Mouse (Mus musculus) limb, embryonic 12.5 days (tissue): ENCODE data around the gene 4930556J24Rik. TPM values are rescaled to one million over a fixed set of nuclear protein-coding genes. Genes with fewer than 3 reads are reported as not detected.
A peak's percentile ranks its signal among the peaks of the same experiment; 100 is the strongest.
"Not testable (repeated sequence)": the region's sequence is repeated elsewhere in the genome, so short reads cannot be mapped to it uniquely, and the experiment has no call there.

ENCODE experiments used
- ATAC-seq: fragments of 200-750 bp; cut with Nextera tagmentation; 2 replicates; pipeline ENCODE4 v1.8.0; 2017; ENCODE audit warnings: low read depth, moderate TSS enrichment; ENCODE audit not compliant: insufficient number of reproducible peaks, insufficient read depth, low FRiP score, low TSS enrichment
- H3K27ac ChIP-seq: fragments of 300-500 bp; sonication (generic); 2 replicates; pipeline ENCODE4 v1.5.1; 2016; ENCODE audit warnings: mild to moderate bottlenecking, moderate library complexity
- H3K27me3 ChIP-seq: fragments of 300-500 bp; sonication (generic); 2 replicates; pipeline ENCODE4 v1.6.1; 2016; ENCODE audit warnings: mild to moderate bottlenecking, moderate library complexity
- H3K36me3 ChIP-seq: fragments of 300-500 bp; sonication (generic); 2 replicates; pipeline ENCODE4 v1.6.1; 2016; ENCODE audit warnings: mild to moderate bottlenecking, moderate library complexity
- H3K4me1 ChIP-seq: fragments of 300-500 bp; sonication (generic); replicated peaks from 2 replicates; pipeline ENCODE4 v1.6.1; 2016
- H3K4me2 ChIP-seq: fragments of 300-500 bp; sonication (generic); 2 replicates; pipeline ENCODE4 v1.6.1; 2016; ENCODE audit warnings: mild to moderate bottlenecking, moderate library complexity
- H3K4me3 ChIP-seq: fragments of 300-500 bp; sonication (generic); replicated peaks from 2 replicates; pipeline ENCODE4 v1.5.1; 2016; ENCODE audit warnings: mild to moderate bottlenecking
- H3K9ac ChIP-seq: fragments of 300-500 bp; sonication (generic); replicated peaks from 2 replicates; pipeline ENCODE4 v1.6.1; 2016; ENCODE audit warnings: mild to moderate bottlenecking, moderate library complexity
- H3K9me3 ChIP-seq: fragments of 300-500 bp; sonication (generic); 2 replicates; pipeline ENCODE4 v1.6.1; 2016; ENCODE audit warnings: mild to moderate bottlenecking, moderate library complexity
- WGBS: fragments of 180-500 bp; shearing (Covaris S2); methylation state at CpG from one replicate; pipeline ENCODE4 v1.1.7; 2016; 5-methylcytosine and 5-hydroxymethylcytosine counted together
- polyA plus RNA-seq: library from polyadenylated mRNA; unstranded; fragments of >200 nt; fragmentation: Nextera tagmentation; extraction: Ambion mirVana; gene quantifications from 2 replicates; pipeline ENCODE4 v1.2.1, GENCODE M21; 2016

4930556J24Rik gene
- polyA plus RNA-seq: not detected in 2 replicates

- no peak for ATAC-seq
- 86% methylated on average over 6 of the region's 6 CpGs for WGBS
Observed at GRCm38 (mm10) chr11:3976678-3977077, at the start of gene 4930556J24Rik. 4930556J24Rik (minus strand) TSS chr11:3976778.

GRCm38 (mm10) chr11:4023321-4023720, 46.7 kb upstream of the 4930556J24Rik start:
- H3K4me1 ChIP-seq: no peaks in the 10 kb centered on the region
- H3K4me3 ChIP-seq: no peak overlapping the region
- no peak overlapping the region for H3K4me2 ChIP-seq
- 67% methylated on average over 2 of the region's 2 CpGs for WGBS
- no peak overlapping the region for H3K27ac ChIP-seq
- ATAC-seq: no peak
- no peaks in the 10 kb centered on the region for H3K27me3 ChIP-seq
- no peak overlapping the region for H3K9ac ChIP-seq
- no peaks in the 10 kb centered on the region for H3K36me3 ChIP-seq
- no peaks in the 10 kb centered on the region for H3K9me3 ChIP-seq

More at GRCm38 (mm10) chr11:3976678-3977077, at the start of gene 4930556J24Rik:
- no peak within 1 kb of the TSS for H3K9ac ChIP-seq
- no peak within 1 kb of the TSS for H3K4me2 ChIP-seq
- H3K4me1 ChIP-seq: no peaks in the 10 kb centered on the region
- no peaks in the 10 kb centered on the region for H3K9me3 ChIP-seq
- no peak within 1 kb of the TSS for H3K4me3 ChIP-seq
- H3K27ac ChIP-seq: no peak within 1 kb of the TSS
- H3K36me3 ChIP-seq: peaks cover 97% of the 10 kb centered on the region
- no peaks in the 10 kb centered on the region for H3K27me3 ChIP-seq

GRCm38 (mm10) chr11:4022111-4022510, 45.5 kb upstream of the 4930556J24Rik start:
- not testable (repeated sequence) for H3K9me3 ChIP-seq, H3K4me2 ChIP-seq, ATAC-seq, H3K27me3 ChIP-seq, H3K4me1 ChIP-seq, H3K4me3 ChIP-seq, H3K9ac ChIP-seq, H3K27ac ChIP-seq, H3K36me3 ChIP-seq
- 89% methylated on average over 13 of the region's 13 CpGs for WGBS

GRCm38 (mm10) chr11:4015796-4016195, 39.2 kb upstream of the 4930556J24Rik start:
- not testable (repeated sequence) for ATAC-seq, H3K4me3 ChIP-seq, H3K9ac ChIP-seq, H3K4me2 ChIP-seq, H3K4me1 ChIP-seq, H3K27me3 ChIP-seq, H3K27ac ChIP-seq, H3K36me3 ChIP-seq, H3K9me3 ChIP-seq
- 91% methylated on average over 14 of the region's 14 CpGs for WGBS

- Histone ChIP-seq H3K27me3 (no peaks in the 10 kb centered on the region), H3K27ac (no peak overlapping the region), H3K4me3 (no peak overlapping the region), H3K9me3 (peaks cover 5% of the 10 kb centered on the region; the same call in 1 of the 2 replicates), H3K9ac (no peak overlapping the region), H3K36me3 (no peaks in the 10 kb centered on the region), H3K4me1 (no peaks in the 10 kb centered on the region), H3K4me2 (no peak overlapping the region)
- ATAC-seq: no peak
- 81% methylated on average over 1 of the region's 1 CpGs for WGBS
Observed at GRCm38 (mm10) chr11:4012616-4013015, 36.0 kb upstream of the 4930556J24Rik start.

GRCm38 (mm10) chr11:4006462-4006861, 29.9 kb upstream of the 4930556J24Rik start:
- no peak overlapping the region for H3K27ac ChIP-seq
- H3K4me1 ChIP-seq: no peaks in the 10 kb centered on the region
- H3K36me3 ChIP-seq: no peaks in the 10 kb centered on the region
- H3K9ac ChIP-seq: no peak overlapping the region
- no peak overlapping the region for H3K4me3 ChIP-seq
- H3K27me3 ChIP-seq: 0 out of 2 replicates have a peak, but pooled peaks cover 2% of the 10 kb centered on the region
- ATAC-seq: no peak
- H3K9me3 ChIP-seq: no peaks in the 10 kb centered on the region
- H3K4me2 ChIP-seq: no peak overlapping the region
- 81% methylated on average over 3 of the region's 3 CpGs for WGBS

GRCm38 (mm10) chr11:4005220-4005805, 28.7 kb upstream of the 4930556J24Rik start:
- no peaks in the 10 kb centered on the region for H3K36me3 ChIP-seq
- 70% methylated on average over 5 of the region's 5 CpGs for WGBS
- H3K27ac ChIP-seq: no peak overlapping the region
- peaks cover 3% of the 10 kb centered on the region; the same call in 1 of the 2 replicates for H3K4me1 ChIP-seq
- no peak overlapping the region for H3K4me2 ChIP-seq
- H3K9me3 ChIP-seq: no peaks in the 10 kb centered on the region
- H3K4me3 ChIP-seq: no peak overlapping the region
- H3K27me3 ChIP-seq: peaks cover 2% of the 10 kb centered on the region; the same call in 1 of the 2 replicates
- no peak for ATAC-seq
- no peak overlapping the region for H3K9ac ChIP-seq

- 9% methylated on average over 5 of the region's 5 CpGs for WGBS
- peaks cover 26% of the 10 kb centered on the region for H3K27me3 ChIP-seq
- no peaks in the 10 kb centered on the region for H3K9me3 ChIP-seq
- no peak overlapping the region for H3K27ac ChIP-seq
- no peak overlapping the region for H3K9ac ChIP-seq
- no peak for ATAC-seq
- no peak overlapping the region for H3K4me2 ChIP-seq
- peaks cover 27% of the 10 kb centered on the region for H3K4me1 ChIP-seq
- no peaks in the 10 kb centered on the region for H3K36me3 ChIP-seq
- H3K4me3 ChIP-seq: no peak overlapping the region
Observed at GRCm38 (mm10) chr11:4001603-4002002, 25.0 kb upstream of the 4930556J24Rik start.

GRCm38 (mm10) chr11:3999547-3999946, 23.0 kb upstream of the 4930556J24Rik start:
- 9% methylated on average over 5 of the region's 5 CpGs for WGBS
- Histone ChIP-seq H3K9ac (no peak overlapping the region), H3K9me3 (no peaks in the 10 kb centered on the region), H3K36me3 (no peaks in the 10 kb centered on the region), H3K27ac (peak overlapping the region; percentile 64), H3K4me3 (no peak overlapping the region), H3K4me1 (peaks cover 27% of the 10 kb centered on the region), H3K27me3 (peaks cover 28% of the 10 kb centered on the region), H3K4me2 (no peak overlapping the region)
- peak; percentile 83 for ATAC-seq

- peaks cover 27% of the 10 kb centered on the region for H3K4me1 ChIP-seq
- H3K9me3 ChIP-seq: no peaks in the 10 kb centered on the region
- ATAC-seq: no peak
- WGBS: 4% methylated on average over 66 of the region's 66 CpGs
- no peak overlapping the region for H3K27ac ChIP-seq
- H3K36me3 ChIP-seq: no peaks in the 10 kb centered on the region
- H3K9ac ChIP-seq: 0 out of 2 replicates have a peak overlapping the region, but pooled peaks have one; percentile 8
- H3K4me3 ChIP-seq: peak overlapping the region; percentile 39
- peak overlapping the region; percentile 61 for H3K4me2 ChIP-seq
- peaks cover 28% of the 10 kb centered on the region for H3K27me3 ChIP-seq
Observed at GRCm38 (mm10) chr11:3997978-3998720, 21.6 kb upstream of the 4930556J24Rik start.

- 88% methylated on average over 3 of the region's 3 CpGs for WGBS
- Histone ChIP-seq H3K4me1 (peaks cover 27% of the 10 kb centered on the region), H3K27ac (no peak overlapping the region), H3K9ac (no peak overlapping the region), H3K27me3 (peaks cover 28% of the 10 kb centered on the region), H3K9me3 (no peaks in the 10 kb centered on the region), H3K4me3 (no peak overlapping the region), H3K4me2 (no peak overlapping the region), H3K36me3 (no peaks in the 10 kb centered on the region)
- ATAC-seq: no peak
Observed at GRCm38 (mm10) chr11:3996840-3997239, 20.3 kb upstream of the 4930556J24Rik start.
